In genomic region chr12:103068161-103068560, GRCm38 (mm10) we compare ENCODE assay signal across 35 mouse cellular contexts.
"Had no signal": no experiment of that assay in that cellular context is flagged by ENCODE, and none has a peak within 500 bp of the region (broad histone marks: within the 10 kb centered on the region; RNA-seq: fewer than 3 reads in every experiment).

No protein-coding gene starts in this region.

- H3K4me2 ChIP-seq: heart, embryonic 11.5 days; heart, embryonic 12.5 days; heart, embryonic 13.5 days; heart, embryonic 15.5 days; hindbrain, embryonic 12.5 days; hindbrain, embryonic 13.5 days; hindbrain, embryonic 14.5 days; hindbrain, embryonic 15.5 days; intestine, embryonic 15.5 days; kidney, embryonic 15.5 days had no signal

- DNase-seq: heart, postnatal 10 days; heart, postnatal 14 days; heart, postnatal 36 days; heart, postnatal 4 days; kidney, adult 11 months; kidney, adult 18-20 months; kidney, adult 2 months; kidney, adult 8-10 months; kidney, adult 9 months; kidney, postnatal 10 days; kidney, postnatal 14 days; kidney, postnatal 25 days; kidney, postnatal 36 days; kidney, postnatal 4 days; layer of hippocampus, adult 9-11 months; layer of hippocampus, postnatal 36 days had no signal

- H3K27me3 ChIP-seq: heart, embryonic 12.5 days; heart, embryonic 13.5 days; heart, embryonic 15.5 days; hindbrain, embryonic 12.5 days; hindbrain, embryonic 13.5 days; hindbrain, embryonic 15.5 days; intestine, embryonic 15.5 days; kidney, embryonic 15.5 days had no signal

- H3K36me3 ChIP-seq: heart, embryonic 12.5 days; heart, embryonic 13.5 days; heart, embryonic 15.5 days; hindbrain, embryonic 10.5 days; intestine, embryonic 15.5 days; kidney, embryonic 15.5 days had no signal

- ATAC-seq: hindbrain, embryonic 16.5 days; hindbrain, postnatal 0 days; inflammation-experienced regulatory T-cells, adult 6 months; intestine, embryonic 15.5 days; intestine, embryonic 16.5 days; intestine, postnatal 0 days had no signal

- H3K9ac ChIP-seq: heart, embryonic 12.5 days; heart, embryonic 13.5 days; heart, embryonic 15.5 days; hindbrain, embryonic 12.5 days; hindbrain, embryonic 13.5 days; hindbrain, embryonic 14.5 days; hindbrain, embryonic 15.5 days; intestine, embryonic 15.5 days; kidney, embryonic 15.5 days had no signal

- H3K27ac ChIP-seq: heart, embryonic 13.5 days; heart, embryonic 15.5 days; hindbrain, embryonic 10.5 days; hindbrain, embryonic 12.5 days; hindbrain, embryonic 13.5 days; hindbrain, embryonic 14.5 days; hindbrain, embryonic 15.5 days; hindbrain, postnatal 0 days; intestine, embryonic 15.5 days; kidney, embryonic 15.5 days; kidney, postnatal 0 days; layer of hippocampus, adult 2 months; left cerebral cortex, adult 2 months had no signal

- H3K4me1 ChIP-seq: heart, embryonic 15.5 days; hindbrain, embryonic 12.5 days; hindbrain, embryonic 13.5 days; hindbrain, embryonic 15.5 days; intestine, embryonic 15.5 days had no signal

- H3K9me3 ChIP-seq: heart, embryonic 13.5 days; heart, embryonic 15.5 days; hindbrain, embryonic 10.5 days; hindbrain, embryonic 12.5 days; hindbrain, embryonic 13.5 days; hindbrain, embryonic 15.5 days; intestine, embryonic 15.5 days; kidney, embryonic 15.5 days had no signal

- H3K4me3 ChIP-seq: heart, embryonic 12.5 days; heart, embryonic 13.5 days; heart, embryonic 15.5 days; hindbrain, embryonic 10.5 days; hindbrain, embryonic 12.5 days; hindbrain, embryonic 13.5 days; hindbrain, embryonic 15.5 days; intestine, embryonic 15.5 days; kidney, embryonic 15.5 days; layer of hippocampus, adult 2 months; left cerebral cortex, adult 2 months had no signal
